Mouse (Mus musculus): ENCODE measurements at regions not wholly inside any gene's neighbourhood (a gene's known extent, or its start where the extent isn't known, plus 50 kb on each side); places are given as distances from the start of the nearest gene placed in this dataset.

- H3K36me3 ChIP-seq (ENCODE audit: control insufficient read depth, insufficient read depth, low read length), result no peaks in the 10 kb centered on the region
- H3K27me3 ChIP-seq (ENCODE audit: control insufficient read depth, insufficient read depth, low read length), result no peaks in the 10 kb centered on the region
- H3K9ac ChIP-seq (ENCODE audit: low read length), result no peak overlapping the region
- H3K4me1 ChIP-seq (replicated peaks; ENCODE audit: control insufficient read depth, insufficient read depth), result no peaks in the 10 kb centered on the region
- H3K4me2 ChIP-seq (replicated peaks; ENCODE audit: low read depth), result no peak overlapping the region
- no peak for TF ChIP-seq CTCF (IDR thresholded peaks at IDR 0.05; ENCODE audit: low read depth)
- no peak for TF ChIP-seq EP300 (optimal IDR thresholded peaks at IDR 0.05)
- H3K9me3 ChIP-seq (ENCODE audit: control insufficient read depth, low read length), result no peaks in the 10 kb centered on the region
- H3K27ac ChIP-seq (replicated peaks), result no peak overlapping the region
- no peak for ATAC-seq (ENCODE audit: low FRiP score, low TSS enrichment)
- no peak for DNase-seq (ENCODE audit: low spot score)
- H3K4me3 ChIP-seq (ENCODE audit: low read depth, low read length), result no peak overlapping the region
- 72% methylated on average over 8 of the region's 8 CpGs for WGBS
Measured at GRCm38 (mm10) chr16:30759503-30759902, 160.0 kb downstream of the Fam43a start.

GRCm38 (mm10) chr16:30761201-30761710, 161.7 kb downstream of the Fam43a start:
- H3K4me2 ChIP-seq (replicated peaks; ENCODE audit: low read depth), result no peak overlapping the region
- 39% methylated on average over 8 of the region's 8 CpGs for WGBS
- DNase-seq (ENCODE audit: low spot score) (no peak), ATAC-seq (ENCODE audit: low FRiP score, low TSS enrichment) (no peak)
- TF ChIP-seq CTCF (IDR thresholded peaks at IDR 0.05; ENCODE audit: low read depth) (no peak), EP300 (optimal IDR thresholded peaks at IDR 0.05) (no peak)
- H3K4me1 ChIP-seq (replicated peaks; ENCODE audit: control insufficient read depth, insufficient read depth), result no peaks in the 10 kb centered on the region
- H3K27me3 ChIP-seq (ENCODE audit: control insufficient read depth, insufficient read depth, low read length), result no peaks in the 10 kb centered on the region
- H3K36me3 ChIP-seq (ENCODE audit: control insufficient read depth, insufficient read depth, low read length), result no peaks in the 10 kb centered on the region
- H3K9ac ChIP-seq (ENCODE audit: low read length), result no peak overlapping the region
- H3K4me3 ChIP-seq (ENCODE audit: low read depth, low read length), result no peak overlapping the region
- H3K9me3 ChIP-seq (ENCODE audit: control insufficient read depth, low read length), result no peaks in the 10 kb centered on the region
- H3K27ac ChIP-seq (replicated peaks), result no peak overlapping the region

GRCm38 (mm10) chr16:30762898-30763595, 163.5 kb downstream of the Fam43a start:
- DNase-seq (ENCODE audit: low spot score) (no peak), ATAC-seq (ENCODE audit: low FRiP score, low TSS enrichment) (no peak)
- Histone ChIP-seq H3K4me2 (replicated peaks; ENCODE audit: low read depth) (no peak overlapping the region), H3K9ac (ENCODE audit: low read length) (no peak overlapping the region), H3K4me3 (ENCODE audit: low read depth, low read length) (no peak overlapping the region), H3K36me3 (ENCODE audit: control insufficient read depth, insufficient read depth, low read length) (no peaks in the 10 kb centered on the region), H3K9me3 (ENCODE audit: control insufficient read depth, low read length) (no peaks in the 10 kb centered on the region), H3K4me1 (replicated peaks; ENCODE audit: control insufficient read depth, insufficient read depth) (no peaks in the 10 kb centered on the region), H3K27ac (replicated peaks) (no peak overlapping the region), H3K27me3 (ENCODE audit: control insufficient read depth, insufficient read depth, low read length) (no peaks in the 10 kb centered on the region)
- WGBS, result 73% methylated on average over 14 of the region's 14 CpGs
- TF ChIP-seq CTCF (IDR thresholded peaks at IDR 0.05; ENCODE audit: low read depth), result no peak

- Histone ChIP-seq H3K9ac (ENCODE audit: low read length) (no peak overlapping the region), H3K27ac (replicated peaks) (no peak overlapping the region), H3K36me3 (ENCODE audit: control insufficient read depth, insufficient read depth, low read length) (no peaks in the 10 kb centered on the region), H3K4me3 (ENCODE audit: low read depth, low read length) (no peak overlapping the region), H3K27me3 (ENCODE audit: control insufficient read depth, insufficient read depth, low read length) (no peaks in the 10 kb centered on the region), H3K4me2 (replicated peaks; ENCODE audit: low read depth) (no peak overlapping the region), H3K4me1 (replicated peaks; ENCODE audit: control insufficient read depth, insufficient read depth) (no peaks in the 10 kb centered on the region; the same call in 1 of the 2 replicates), H3K9me3 (ENCODE audit: control insufficient read depth, low read length) (no peaks in the 10 kb centered on the region)
- no peak for ATAC-seq (ENCODE audit: low FRiP score, low TSS enrichment)
- TF ChIP-seq EP300 (optimal IDR thresholded peaks at IDR 0.05) (no peak), CTCF (IDR thresholded peaks at IDR 0.05; ENCODE audit: low read depth) (no peak)
- DNase-seq (ENCODE audit: low spot score), result no peak
- 78% methylated on average over 4 of the region's 4 CpGs for WGBS
Measured at GRCm38 (mm10) chr16:30765591-30765990, 166.1 kb downstream of the Fam43a start.

- H3K36me3 ChIP-seq (ENCODE audit: control insufficient read depth, insufficient read depth, low read length), result no peaks in the 10 kb centered on the region
- ATAC-seq (ENCODE audit: low FRiP score, low TSS enrichment) (no peak), DNase-seq (ENCODE audit: low spot score) (no peak)
- 25% methylated on average over 5 of the region's 5 CpGs for WGBS
- H3K9ac ChIP-seq (ENCODE audit: low read length), result no peak overlapping the region
- H3K27me3 ChIP-seq (ENCODE audit: control insufficient read depth, insufficient read depth, low read length), result no peaks in the 10 kb centered on the region
- H3K27ac ChIP-seq (replicated peaks), result no peak overlapping the region; the same call in 1 of the 2 replicates
- TF ChIP-seq CTCF (IDR thresholded peaks at IDR 0.05; ENCODE audit: low read depth) (no peak), EP300 (optimal IDR thresholded peaks at IDR 0.05) (no peak)
- H3K4me1 ChIP-seq (replicated peaks; ENCODE audit: control insufficient read depth, insufficient read depth), result no peaks in the 10 kb centered on the region; the same call in 1 of the 2 replicates
- H3K4me3 ChIP-seq (ENCODE audit: low read depth, low read length), result no peak overlapping the region
- no peak overlapping the region for H3K4me2 ChIP-seq (replicated peaks; ENCODE audit: low read depth)
- no peaks in the 10 kb centered on the region for H3K9me3 ChIP-seq (ENCODE audit: control insufficient read depth, low read length)
Measured at GRCm38 (mm10) chr16:30769007-30769442, 169.5 kb downstream of the Fam43a start.

- Histone ChIP-seq H3K4me1 (replicated peaks; ENCODE audit: control insufficient read depth, insufficient read depth) (no peaks in the 10 kb centered on the region; the same call in 1 of the 2 replicates), H3K4me2 (replicated peaks; ENCODE audit: low read depth) (no peak overlapping the region), H3K9me3 (ENCODE audit: control insufficient read depth, low read length) (no peaks in the 10 kb centered on the region), H3K27ac (replicated peaks) (no peak overlapping the region; the same call in 1 of the 2 replicates), H3K36me3 (ENCODE audit: control insufficient read depth, insufficient read depth, low read length) (no peaks in the 10 kb centered on the region), H3K9ac (ENCODE audit: low read length) (no peak overlapping the region), H3K4me3 (ENCODE audit: low read depth, low read length) (no peak overlapping the region), H3K27me3 (ENCODE audit: control insufficient read depth, insufficient read depth, low read length) (no peaks in the 10 kb centered on the region)
- DNase-seq (ENCODE audit: low spot score), result no peak
- 18% methylated on average over 11 of the region's 11 CpGs for WGBS
- no peak for ATAC-seq (ENCODE audit: low FRiP score, low TSS enrichment)
- TF ChIP-seq CTCF (IDR thresholded peaks at IDR 0.05; ENCODE audit: low read depth) (no peak), EP300 (optimal IDR thresholded peaks at IDR 0.05) (no peak)
Measured at GRCm38 (mm10) chr16:30769467-30769866, 169.9 kb downstream of the Fam43a start.

Measured in stomach, postnatal 0 days (tissue).